Mouse (Mus musculus) myocyte (in vitro differentiated cells): ENCODE results near the gene Prkcb.

Experiments used
- MYOG ChIP-seq, 3 experiments: IDR thresholded peaks; one replicate each; pipeline ENCODE4 v1.6.1; 2011; ENCODE audit warnings: control low read depth in 2 of 3, low read depth in 2 of 3, mild to moderate bottlenecking in 2 of 3; ENCODE audit not compliant: insufficient read length in 2 of 3, control insufficient read depth in 1 of 3, insufficient read depth in 1 of 3
- POLR2A ChIP-seq: IDR thresholded peaks from one replicate; pipeline ENCODE4 v1.6.1; 2011; ENCODE audit warnings: low read depth, mild to moderate bottlenecking, control low read depth, moderate library complexity; ENCODE audit not compliant: insufficient read length
- USF1 ChIP-seq: IDR thresholded peaks from one replicate; pipeline ENCODE4 v1.6.1; 2011; ENCODE audit warnings: low read depth, mild to moderate bottlenecking, control low read depth, moderate library complexity

GRCm38 (mm10) chr7:122483949-122484348 is 195.4 kb downstream of the Prkcb start:
- TF ChIP-seq USF1 (no peak), MYOG (IDR thresholded peaks at IDR 0.05; ENCODE audit: control insufficient read depth in 1 of 3, insufficient read depth in 1 of 3, insufficient read length in 2 of 3, low read depth in 2 of 3) (no peak), POLR2A (no peak)
